Mouse (Mus musculus) left cerebral cortex, postnatal 36 days (tissue): ENCODE measurements around the gene Pemt. TPM values are rescaled to one million over a fixed set of nuclear protein-coding genes. Genes with fewer than 3 reads are reported as not detected.
A peak's percentile ranks its signal among the peaks of the same experiment; 100 is the strongest.

ENCODE experiments used
- DNase-seq, 2 experiments: peaks; one replicate each; pipeline ENCODE4 v3.0.0; 2021 to 2022; ENCODE audit warnings: low spot score in 2 of 2, mixed read lengths in 1 of 2
- intact Hi-C: fragments of 180-260 bp; cut with DNase I; formaldehyde crosslinking; loops from one replicate; pipeline ENCODE4 v1.15.1; 2025
- total RNA-seq, 2 experiments: library from RNA; stranded (reverse); gene quantifications; 2 replicates each; pipeline ENCODE4 v1.2.3; 2021

Gene Pemt
- total RNA-seq, 2 experiments from 2014 or later: 2.9 to 6.3 TPM

DNA sequence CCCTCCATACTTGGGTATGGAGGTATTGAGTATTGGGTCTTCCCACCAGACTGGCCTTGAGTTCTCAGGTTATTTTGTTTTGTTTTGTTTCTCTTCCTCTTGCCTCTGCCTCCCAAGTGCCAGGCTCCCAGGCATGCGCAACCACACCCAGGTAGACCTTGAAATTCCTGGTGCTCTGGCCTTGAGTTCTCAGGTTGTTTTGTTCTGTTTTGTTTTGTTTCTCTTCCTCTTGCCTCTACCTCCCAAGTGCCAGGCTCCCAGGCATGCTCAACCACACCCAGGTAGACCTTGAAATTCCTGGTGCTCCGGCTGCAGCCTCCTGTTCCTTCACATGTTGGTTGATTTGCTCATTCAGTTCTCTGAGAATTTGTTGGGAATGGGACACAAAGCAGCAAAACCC lies 13.7 kb upstream of the Pemt start:
- no peak for DNase-seq
- intact Hi-C loops: no loop called here

GRCm38 (mm10) chr11:60058441-60058840 lies 12.2 kb upstream of the Pemt start:
- intact Hi-C loops: no loop called here

DNA sequence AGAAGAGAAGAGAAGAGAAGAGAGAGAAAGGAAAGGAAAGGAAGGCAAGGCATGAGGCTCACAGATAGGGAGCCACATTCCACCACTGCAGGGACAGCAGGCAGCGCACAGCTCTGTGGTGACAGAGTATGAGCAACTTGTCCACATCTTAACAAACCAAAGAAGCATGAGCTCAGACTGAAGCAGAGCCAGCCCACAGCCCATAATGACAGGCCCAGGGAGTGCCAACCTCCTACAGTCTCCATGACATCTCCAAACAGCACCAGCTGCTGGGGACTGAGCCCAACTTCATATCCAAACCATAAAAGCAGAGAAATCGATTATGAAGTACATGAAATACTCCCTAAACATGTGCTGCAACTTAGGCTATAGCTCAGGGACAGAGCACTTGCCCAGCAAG lies 11.7 kb upstream of the Pemt start:
- peak; percentile 30 to 36 for DNase-seq
- intact Hi-C loops: no loop called here

More at GRCm38 (mm10) chr11:60058441-60058840, 12.2 kb upstream of the Pemt start:
- no peak for DNase-seq

GRCm38 (mm10) chr11:60056520-60056919 lies 10.2 kb upstream of the Pemt start:
- DNase-seq: no peak
- intact Hi-C loops: no loop called here

DNA sequence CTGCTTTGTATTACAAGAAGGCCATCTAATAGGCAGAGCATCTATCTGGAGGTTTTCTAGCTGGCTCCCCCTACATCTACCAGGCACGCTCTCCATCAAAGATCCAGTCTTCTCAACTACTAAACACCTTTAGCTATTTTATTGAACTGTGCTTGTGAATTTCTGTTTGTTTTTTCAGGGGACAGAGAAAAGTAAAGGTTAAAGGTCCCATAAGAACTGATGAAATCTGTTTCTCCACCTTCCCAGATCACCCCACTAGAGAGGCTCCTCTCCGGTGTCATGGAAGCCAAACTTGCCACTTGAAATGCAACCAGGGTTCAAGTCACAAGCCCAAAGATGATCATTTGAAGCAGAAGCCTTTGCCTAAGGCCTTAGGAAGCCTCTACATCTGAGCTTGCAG lies 2.6 kb upstream of the Pemt start:
- no peak for DNase-seq
- intact Hi-C loops: no loop called here

- intact Hi-C loops: no loop called here
- DNase-seq: no peak
These were observed 622 bp downstream of the Pemt start for GRCm38 (mm10) chr11:60045676-60046057.

DNA sequence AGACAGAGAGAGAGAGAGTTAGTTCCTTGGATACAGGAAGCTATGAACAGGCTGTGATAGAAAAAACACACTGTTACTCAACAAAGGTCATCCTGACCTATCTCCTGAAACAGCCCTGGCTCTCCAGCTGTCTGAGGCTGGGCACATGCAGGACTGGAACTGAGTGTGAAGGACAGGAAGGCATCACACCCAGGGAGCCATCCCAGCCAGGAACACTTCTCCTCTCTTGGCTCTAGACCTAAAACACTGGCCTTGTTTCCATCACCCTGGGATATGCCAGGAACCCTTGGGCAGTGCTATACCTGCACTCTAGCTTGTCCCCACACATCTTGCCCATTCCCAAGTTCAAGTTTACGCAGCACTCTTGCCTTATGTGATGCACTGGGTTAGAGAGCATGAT lies 1.5 kb downstream of the Pemt start:
- intact Hi-C loops: no loop called here
- no peak for DNase-seq

DNA sequence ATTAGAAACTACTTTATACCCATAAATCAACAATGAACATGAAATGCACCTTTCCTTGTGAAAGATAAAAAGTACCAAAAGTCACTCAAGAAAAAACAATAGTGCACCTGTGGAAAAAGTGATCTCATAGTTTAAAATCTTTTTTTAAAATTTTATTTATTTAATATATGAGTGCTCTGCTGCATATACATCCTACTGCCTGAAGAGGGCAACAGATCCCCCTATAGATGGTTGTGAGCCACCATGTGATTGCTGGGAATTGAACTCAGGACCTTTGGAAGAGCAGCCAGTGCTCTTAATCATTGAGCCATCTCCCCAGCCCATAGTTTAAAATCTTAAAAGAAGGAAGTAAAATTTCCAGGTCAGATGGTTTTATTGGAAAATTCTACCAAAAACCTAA lies 4.0 kb downstream of the Pemt start:
- DNase-seq: no peak

GRCm38 (mm10) chr11:60036537-60037220 lies 9.6 kb downstream of the Pemt start:
- DNase-seq: no peak
- intact Hi-C loops: no loop called here

More for the DNA sequence above, 4.0 kb downstream of the Pemt start:
- intact Hi-C loops: no loop called here

DNA sequence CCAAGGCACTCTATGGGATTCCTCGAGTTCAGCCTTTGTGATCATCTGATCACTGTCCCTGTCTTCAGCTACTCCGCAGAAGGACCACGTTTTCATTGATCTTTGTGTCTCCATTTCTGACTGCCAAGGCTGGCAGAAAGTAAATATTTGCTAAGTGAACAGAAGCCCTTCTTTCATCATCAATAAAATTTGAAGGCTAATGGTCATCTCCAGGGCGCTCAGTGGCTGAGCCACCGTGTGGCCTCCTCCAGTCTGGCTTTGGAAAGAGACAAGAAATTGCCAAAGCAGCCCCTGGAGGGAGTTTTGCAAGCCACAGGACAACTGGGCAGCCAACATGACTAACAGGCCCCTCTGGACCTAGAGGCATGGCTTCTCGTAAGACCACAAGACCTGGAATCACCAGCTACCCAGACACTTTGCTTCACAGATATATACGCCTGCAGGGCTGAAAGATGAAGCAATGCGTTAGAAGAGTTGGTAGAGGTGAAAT lies 11.3 kb downstream of the Pemt start:
- no peak for DNase-seq
- intact Hi-C loops: no loop called here

DNA sequence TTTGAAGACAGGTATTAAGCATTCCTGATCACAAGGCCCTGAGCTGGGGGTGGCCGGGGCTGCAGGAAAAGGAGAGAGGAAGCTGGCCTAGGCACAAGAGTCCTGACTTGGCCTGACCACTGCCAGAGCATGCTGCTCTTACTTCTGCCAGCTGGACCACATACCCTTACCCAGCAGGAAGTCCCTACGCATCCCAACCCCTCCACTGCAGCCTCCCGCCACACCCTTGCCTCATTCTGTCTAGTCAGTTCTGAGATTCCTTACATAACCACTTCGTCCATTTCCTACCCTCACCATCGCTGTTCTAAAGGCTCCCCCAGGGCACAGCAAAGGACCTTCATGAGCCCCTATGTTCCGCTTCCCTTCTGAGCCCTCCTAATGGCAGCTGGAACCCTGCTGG lies 12.0 kb downstream of the Pemt start:
- no peak for DNase-seq
- intact Hi-C loops: no loop called here

GRCm38 (mm10) chr11:60032586-60033430 lies 13.5 kb downstream of the Pemt start:
- peak; percentile 46 to 69 for DNase-seq
- intact Hi-C loops: no loop called here

DNA sequence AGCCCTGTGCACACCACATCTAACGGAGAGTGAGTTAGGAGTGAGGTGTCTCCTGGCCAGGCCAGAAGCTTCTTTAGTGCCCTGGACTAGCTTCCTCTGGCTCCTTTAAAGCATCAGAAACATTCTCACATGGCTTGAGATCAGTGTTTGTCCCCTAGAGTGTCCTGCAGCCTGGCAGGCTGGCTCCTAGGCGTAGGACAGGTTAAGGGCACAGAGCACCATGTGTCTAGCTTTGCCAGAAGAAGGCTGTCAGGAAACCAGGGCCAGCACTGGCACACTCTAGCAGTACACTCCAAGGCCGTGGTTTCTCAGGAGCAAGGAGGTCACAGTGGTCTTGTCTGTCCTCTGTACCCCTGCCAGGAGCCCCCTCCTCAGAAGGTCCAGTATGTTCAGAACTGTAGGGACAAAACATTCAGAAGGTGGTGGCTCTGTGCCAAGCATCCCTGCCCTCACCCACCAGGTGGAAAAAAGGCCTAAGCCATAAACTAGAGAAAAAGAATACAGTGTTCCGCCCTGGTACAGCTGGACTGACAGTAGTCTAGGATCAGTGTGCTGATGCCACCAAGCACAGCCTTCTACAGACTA lies 15.4 kb downstream of the Pemt start:
- intact Hi-C loops: no loop called here

GRCm38 (mm10) chr11:60029976-60030375 lies 16.3 kb downstream of the Pemt start:
- intact Hi-C loops: no loop called here
- DNase-seq: no peak

More for the DNA sequence above, 15.4 kb downstream of the Pemt start:
- DNase-seq: no peak

DNA sequence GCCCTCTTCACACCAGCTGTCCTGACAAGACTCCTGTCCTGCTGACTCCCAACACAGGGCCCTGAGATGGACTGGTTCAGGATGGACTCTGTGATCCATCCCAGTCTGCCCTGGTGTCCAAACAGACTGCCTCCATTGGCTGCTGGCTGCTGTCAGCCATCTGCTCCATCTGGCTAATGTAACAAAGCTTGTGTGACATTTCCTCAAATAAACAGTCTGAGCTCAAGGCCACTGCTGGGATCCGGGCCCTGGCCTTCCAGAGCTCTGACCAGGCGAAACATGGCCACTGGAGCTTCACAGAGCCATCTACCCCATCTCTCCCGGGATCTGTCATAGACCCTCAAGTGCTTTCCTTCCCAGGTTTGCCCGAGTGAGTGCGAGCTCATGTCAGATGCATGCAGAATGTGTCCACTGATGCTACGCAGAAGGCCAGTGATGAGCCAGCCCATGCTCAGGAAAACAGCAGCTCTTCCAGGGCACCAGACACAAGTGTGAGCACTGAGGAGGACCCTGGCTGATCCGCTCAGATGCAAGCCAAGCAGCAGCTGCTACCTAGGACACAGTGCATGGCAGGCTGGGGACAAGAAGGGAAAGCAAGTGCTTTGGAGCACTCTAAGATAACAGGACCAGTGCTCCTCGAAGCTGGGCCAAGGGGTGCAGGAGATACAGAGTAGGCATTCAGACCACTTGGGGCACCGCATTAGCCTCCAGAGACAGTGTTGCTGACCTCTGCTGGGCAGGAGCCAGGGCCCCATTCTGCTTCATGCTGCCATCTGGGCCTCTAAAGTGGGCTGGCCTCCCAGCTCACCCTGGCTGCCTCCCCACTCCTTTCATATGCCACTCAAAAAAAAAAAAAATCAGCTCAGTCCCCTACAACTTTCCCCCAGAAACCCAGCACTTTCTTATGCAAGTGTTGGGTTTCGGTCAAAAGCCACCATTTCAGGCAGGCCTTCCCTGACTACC lies 18.1 kb downstream of the Pemt start:
- no peak for DNase-seq
- intact Hi-C loops: loop anchor here (1.0 kb wide), 1 partner anchor 63 kb away; no protein-coding TSS in a partner anchor

- intact Hi-C loops: loop anchor here (1.0 kb wide), 1 partner anchor 62 kb away; no protein-coding TSS in a partner anchor
- peak; percentile 64 to 69 for DNase-seq
These were observed 19.0 kb downstream of the Pemt start for GRCm38 (mm10) chr11:60027272-60027671.

GRCm38 (mm10) chr11:60026166-60026565 lies 20.1 kb downstream of the Pemt start:
- no peak for DNase-seq
- intact Hi-C loops: no loop called here

- DNase-seq: no peak
- intact Hi-C loops: no loop called here
These were observed 25.1 kb downstream of the Pemt start for GRCm38 (mm10) chr11:60021201-60021600.

DNA sequence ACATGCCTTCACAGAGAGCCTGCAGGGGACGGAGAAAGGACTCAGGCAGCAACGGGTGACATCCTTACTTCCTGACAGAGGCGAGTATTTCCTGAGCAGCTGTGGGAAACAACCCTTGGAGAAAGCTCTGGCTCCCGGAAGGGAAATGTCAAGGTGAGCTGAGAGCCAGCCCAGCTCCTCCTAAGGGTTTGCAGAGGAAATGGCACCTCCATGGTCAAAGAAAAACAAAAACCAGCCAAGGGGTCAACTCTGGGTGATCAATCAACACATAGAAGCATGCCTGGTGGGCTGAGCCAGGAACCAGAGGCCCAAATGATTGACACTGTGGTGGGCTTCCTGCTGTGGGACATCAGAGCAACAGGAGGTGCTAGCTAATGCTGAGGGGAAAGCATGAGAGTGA lies 29.6 kb downstream of the Pemt start:
- no peak for DNase-seq
- intact Hi-C loops: no loop called here
